Mouse (Mus musculus) spleen, adult 2 months (tissue): ENCODE data around the gene Dnajc9. TPM values are rescaled to one million over a fixed set of nuclear protein-coding genes. Genes with fewer than 3 reads are reported as not detected.
A peak's percentile ranks its signal among the peaks of the same experiment; 100 is the strongest.

Experiments
- DNase-seq, 2 experiments: peaks; one replicate each; pipeline versions ENCODE4 v3.0.0 to v3.0.0-alpha.2; 2012 to 2021; ENCODE audit warnings: low spot score in 2 of 2, low read depth in 1 of 2
- H3K27ac ChIP-seq: fragments of 200-500 bp; 2 replicates; pipeline ENCODE4 v1.5.1; 2012; ENCODE audit warnings: low read length, inconsistent platforms; ENCODE audit not compliant: insufficient read depth
- H3K27me3 ChIP-seq: fragments of 200-500 bp; 2 replicates; pipeline ENCODE4 v1.6.1; 2012; ENCODE audit warnings: mild to moderate bottlenecking, moderate library complexity, low read length, inconsistent platforms; ENCODE audit not compliant: control insufficient read depth, insufficient read depth
- H3K36me3 ChIP-seq: fragments of 200-500 bp; 2 replicates; pipeline ENCODE4 v1.6.1; 2012; ENCODE audit warnings: mild to moderate bottlenecking, low read length, inconsistent platforms; ENCODE audit not compliant: control insufficient read depth, insufficient read depth
- H3K4me1 ChIP-seq: fragments of 200-500 bp; 2 replicates; pipeline ENCODE4 v1.6.1; 2011; ENCODE audit warnings: inconsistent platforms; ENCODE audit not compliant: control insufficient read depth, insufficient read depth, insufficient read length
- H3K4me3 ChIP-seq: fragments of 200-500 bp; 2 replicates; pipeline ENCODE4 v1.5.1; 2011; ENCODE audit warnings: mild to moderate bottlenecking, inconsistent platforms; ENCODE audit not compliant: insufficient read depth, insufficient read length; ENCODE audit errors: extremely low read depth
- CTCF ChIP-seq: fragments of 200-500 bp; IDR thresholded peaks from 2 replicates; pipeline ENCODE4 v1.5.1; 2011; ENCODE audit warnings: mild to moderate bottlenecking, inconsistent platforms; ENCODE audit not compliant: insufficient read depth, insufficient read length, insufficient replicate concordance; ENCODE audit errors: extremely low read depth
- POLR2A ChIP-seq: fragments of 200-500 bp; IDR thresholded peaks from 2 replicates; pipeline ENCODE4 v1.6.1; 2011; ENCODE audit warnings: low read depth, low read length, inconsistent platforms
- WGBS: fragments of 180-500 bp; shearing (Covaris S2); methylation state at CpG from one replicate; pipeline ENCODE4 v1.1.7; 2018; 5-methylcytosine and 5-hydroxymethylcytosine counted together
- polyA plus RNA-seq: library from polyadenylated mRNA; depleted of rRNA; stranded (reverse); fragments of >200 nt; gene quantifications from 2 replicates; pipeline ENCODE4 v1.2.3, GENCODE M21; 2012

The Dnajc9 gene
- polyA plus RNA-seq, 1 experiment = 50.8 TPM

DNA sequence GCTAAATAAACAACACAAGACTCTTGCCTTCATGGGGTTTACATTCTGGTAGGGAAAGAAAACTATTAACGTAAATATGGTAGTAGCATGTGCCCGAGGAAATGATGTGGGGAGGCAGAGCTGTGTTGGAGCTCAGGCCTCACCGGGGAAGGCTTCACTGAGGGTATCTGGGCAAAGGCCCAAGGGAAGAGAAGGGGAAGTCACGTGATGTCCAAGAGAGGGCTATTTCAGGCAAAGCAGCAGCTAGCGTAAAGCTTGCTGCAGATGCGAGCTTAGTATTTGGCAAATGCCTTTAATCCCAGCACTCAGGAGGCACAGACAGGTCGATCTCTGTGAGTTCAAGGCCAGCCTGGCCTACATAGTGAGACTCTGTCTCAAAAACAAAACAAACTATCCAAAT lies 33.5 kb upstream of the Dnajc9 start:
- no peaks in the 10 kb centered on the region; the same call in 1 of the 2 replicates for H3K4me1 ChIP-seq
- H3K36me3 ChIP-seq = no peaks in the 10 kb centered on the region
- DNase-seq = no peak
- WGBS = 22% methylated on average over 7 of the region's 7 CpGs
- TF ChIP-seq POLR2A = no peak
- no peak for TF ChIP-seq CTCF
- H3K4me3 ChIP-seq = no peak overlapping the region
- H3K27me3 ChIP-seq = no peaks in the 10 kb centered on the region
- H3K27ac ChIP-seq = no peak overlapping the region

DNA sequence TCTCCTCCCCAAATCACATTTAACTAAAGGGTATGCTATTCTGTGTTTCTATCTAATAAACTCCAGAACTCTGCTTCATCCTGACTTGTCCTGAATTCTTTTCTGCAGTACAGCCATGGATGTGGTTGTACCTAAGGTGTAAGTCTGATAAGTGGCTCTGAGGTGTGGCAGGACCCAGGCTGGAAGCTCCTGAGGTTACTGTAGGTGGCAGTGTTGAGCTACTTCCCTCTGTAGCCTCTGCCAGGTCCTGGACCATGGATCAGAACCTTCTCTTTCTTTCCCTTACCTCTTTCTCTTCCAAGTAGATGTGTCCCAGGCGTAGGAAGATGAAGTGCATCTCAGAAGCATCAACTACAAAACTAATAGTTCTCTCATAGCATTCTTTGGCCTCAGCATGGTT lies 11.4 kb upstream of the Dnajc9 start:
- no peak overlapping the region for H3K27ac ChIP-seq
- no peaks in the 10 kb centered on the region for H3K36me3 ChIP-seq
- H3K27me3 ChIP-seq = no peaks in the 10 kb centered on the region
- 78% methylated on average over 1 of the region's 1 CpGs for WGBS
- peak; percentile 21; the same call in 1 of the 2 replicates for TF ChIP-seq CTCF
- TF ChIP-seq POLR2A = no peak
- H3K4me3 ChIP-seq = no peak overlapping the region
- H3K4me1 ChIP-seq = no peaks in the 10 kb centered on the region
- peak in 1 of 2 experiments; percentile 24 for DNase-seq

DNA sequence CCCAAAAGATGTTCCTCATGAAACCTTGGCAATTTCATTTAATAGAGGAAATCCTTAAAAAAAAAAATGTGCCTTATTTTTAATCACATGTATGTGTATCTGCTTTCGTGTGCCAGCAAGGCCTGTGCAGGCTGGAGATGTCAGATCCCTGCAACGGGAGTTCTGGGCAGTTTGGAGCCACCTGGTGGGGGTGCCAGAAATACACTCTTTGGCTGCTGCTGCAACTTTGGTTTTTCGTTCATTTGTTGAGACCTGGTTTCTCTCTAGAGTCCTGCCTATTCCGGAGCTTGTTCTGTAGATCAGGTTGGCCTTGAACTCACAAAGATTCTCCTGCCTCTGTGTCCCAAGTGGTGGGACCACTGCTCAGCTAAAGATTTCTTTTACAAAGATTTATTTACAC lies 10.2 kb upstream of the Dnajc9 start:
- TF ChIP-seq CTCF (peak; percentile 59; the same call in 1 of the 2 replicates), POLR2A (no peak)
- WGBS = 34% methylated on average over 4 of the region's 4 CpGs
- Histone ChIP-seq H3K4me3 (no peak overlapping the region), H3K27ac (no peak overlapping the region), H3K36me3 (no peaks in the 10 kb centered on the region), H3K27me3 (no peaks in the 10 kb centered on the region), H3K4me1 (no peaks in the 10 kb centered on the region)
- DNase-seq = peak in 1 of 2 experiments; percentile 50

DNA sequence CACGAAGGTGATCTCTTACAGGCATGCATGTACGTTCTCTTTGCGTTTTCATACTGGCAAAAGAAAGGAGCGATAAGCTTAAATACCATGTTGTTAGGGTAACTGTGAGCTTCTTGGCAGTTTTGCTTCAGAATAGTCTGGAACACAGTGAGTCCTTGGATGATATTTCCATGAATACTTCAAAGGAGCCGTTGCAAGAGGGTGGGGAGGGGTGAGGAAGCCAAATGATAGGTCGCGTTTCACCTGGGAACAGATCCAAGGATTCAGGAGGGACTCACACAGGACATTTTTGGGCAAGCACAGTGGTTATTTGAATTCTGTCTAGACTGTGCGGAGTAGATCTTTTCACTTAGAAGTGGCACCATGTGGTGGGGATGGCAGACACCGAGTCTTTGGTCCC lies 8.5 kb upstream of the Dnajc9 start:
- TF ChIP-seq CTCF (no peak), POLR2A (no peak)
- Histone ChIP-seq H3K36me3 (no peaks in the 10 kb centered on the region), H3K4me3 (no peak overlapping the region), H3K4me1 (0 out of 2 replicates have a peak, but pooled peaks cover 3% of the 10 kb centered on the region), H3K27me3 (no peaks in the 10 kb centered on the region), H3K27ac (no peak overlapping the region)
- no peak for DNase-seq
- WGBS = 89% methylated on average over 9 of the region's 9 CpGs

DNA sequence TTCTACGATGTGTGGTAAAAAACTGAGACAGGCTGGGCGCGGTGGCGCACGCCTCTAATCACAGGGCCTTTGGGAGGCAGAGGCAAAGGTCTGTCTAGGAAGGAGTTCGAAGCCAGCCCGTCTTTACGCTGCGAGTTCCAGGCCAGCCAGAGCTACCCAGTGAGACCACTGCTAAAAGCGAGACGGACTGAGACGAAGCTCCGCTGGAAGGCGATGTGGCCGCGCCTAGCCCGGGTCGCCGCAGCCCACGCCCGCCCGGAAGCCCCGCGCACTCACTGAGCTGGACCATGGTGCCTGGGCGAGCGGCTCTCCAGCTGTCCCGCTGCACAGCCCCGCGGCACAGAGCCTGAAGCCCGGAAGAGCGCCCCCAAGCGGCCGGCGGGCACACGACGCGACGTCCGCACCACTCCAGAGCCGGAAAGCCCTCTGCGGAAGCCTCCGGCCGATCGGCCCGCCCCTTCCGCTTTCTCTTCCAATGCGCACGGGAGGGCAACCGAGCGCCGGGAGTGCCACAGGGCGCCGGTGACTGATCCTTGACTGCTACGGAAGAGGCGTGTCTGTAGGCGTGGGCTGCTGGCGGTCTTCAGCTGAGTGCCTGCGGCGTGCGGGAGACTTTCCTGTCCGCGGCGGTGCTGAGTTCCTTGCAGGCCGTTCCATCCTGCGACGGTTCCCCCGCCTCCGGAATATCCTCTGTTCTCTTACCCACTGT lies 4.6 kb upstream of the Dnajc9 start, which contains the start of gene Mrps16:
Gene Mrps16 (minus strand): TSS at position 430 of the 709 bp plus-strand sequence.
- TF ChIP-seq CTCF (peak; percentile 88), POLR2A (peak; percentile 68)
- under 1% methylated on average over 68 of the region's 68 CpGs for WGBS
- H3K27me3 ChIP-seq = no peaks in the 10 kb centered on the region
- peak within 1 kb of the TSS; percentile 100 for H3K4me3 ChIP-seq
- DNase-seq = peak; percentile 92 to 93
- H3K27ac ChIP-seq = peak within 1 kb of the TSS; percentile 98
- H3K36me3 ChIP-seq = peaks cover 4% of the 10 kb centered on the region; the same call in 1 of the 2 replicates
- H3K4me1 ChIP-seq = 0 out of 2 replicates have a peak, but pooled peaks cover 3% of the 10 kb centered on the region

DNA sequence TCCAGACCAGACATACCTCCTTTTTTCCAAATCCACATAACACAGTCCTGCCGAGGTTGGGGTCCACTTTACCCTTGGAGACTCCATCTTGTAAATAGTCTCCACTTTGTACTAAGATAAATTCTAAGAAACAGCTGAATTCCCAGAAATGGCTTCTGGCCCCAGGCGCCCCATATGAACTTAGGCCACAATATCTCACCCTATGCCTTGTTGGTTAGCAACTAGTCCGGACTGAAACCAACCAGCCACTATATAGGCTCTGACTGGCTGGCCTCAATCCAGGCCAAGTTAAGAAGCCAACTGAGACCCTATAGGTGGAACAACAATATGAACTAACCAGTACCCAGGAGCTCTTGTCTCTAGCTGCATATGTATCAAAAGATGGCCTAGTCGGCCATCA lies 3.6 kb upstream of the Dnajc9 start:
- TF ChIP-seq CTCF (no peak), POLR2A (no peak)
- H3K36me3 ChIP-seq = peaks cover 4% of the 10 kb centered on the region; the same call in 1 of the 2 replicates
- H3K27ac ChIP-seq = no peak overlapping the region
- WGBS = 77% methylated on average over 4 of the region's 4 CpGs
- DNase-seq = no peak
- no peaks in the 10 kb centered on the region for H3K27me3 ChIP-seq
- no peak overlapping the region for H3K4me3 ChIP-seq
- peaks cover 3% of the 10 kb centered on the region; the same call in 1 of the 2 replicates for H3K4me1 ChIP-seq

DNA sequence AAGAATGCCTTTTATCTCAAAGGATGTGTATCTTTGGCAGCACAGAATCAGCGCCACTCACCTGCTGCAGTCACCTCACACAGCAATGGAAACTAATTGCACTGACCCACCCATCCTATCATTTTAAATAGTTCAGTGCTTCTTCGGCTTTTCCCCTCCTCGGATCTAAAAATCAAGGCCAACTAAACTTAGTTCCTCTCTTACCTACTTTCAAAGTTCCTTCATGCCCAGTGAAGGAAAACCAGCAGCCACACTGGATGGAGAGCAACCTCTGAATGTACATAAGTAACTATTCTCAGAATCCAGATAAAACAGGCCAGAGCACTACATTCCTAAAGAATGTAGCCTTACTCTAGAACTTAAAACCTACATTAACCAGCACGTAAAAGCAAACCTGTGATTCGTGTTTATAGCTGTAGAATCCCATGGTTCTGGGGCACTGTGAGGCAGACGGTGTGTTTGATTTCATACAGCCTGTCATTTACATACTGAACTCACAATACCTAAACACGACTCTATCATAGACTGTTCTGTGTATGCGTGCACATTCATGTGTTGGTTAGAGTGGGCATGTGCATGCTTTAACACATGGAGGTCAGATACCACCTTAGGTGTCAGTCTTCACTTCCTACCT lies 853 bp upstream of the Dnajc9 start:
- WGBS = 90% methylated on average over 8 of the region's 8 CpGs
- H3K36me3 ChIP-seq = peaks cover 12% of the 10 kb centered on the region; the same call in 1 of the 2 replicates
- DNase-seq = no peak
- TF ChIP-seq POLR2A (no peak), CTCF (no peak)
- H3K4me1 ChIP-seq = peaks cover 3% of the 10 kb centered on the region; the same call in 1 of the 2 replicates
- H3K4me3 ChIP-seq = no peak overlapping the region
- no peaks in the 10 kb centered on the region for H3K27me3 ChIP-seq
- H3K27ac ChIP-seq = peak overlapping the region; percentile 10; the same call in 1 of the 2 replicates
